Mouse (Mus musculus) left cerebral cortex, postnatal 4 days (tissue): Measurements from ENCODE around the gene Efnb2. TPM values are rescaled to one million over a fixed set of nuclear protein-coding genes. Genes with fewer than 3 reads are reported as not detected.

Experiments
- DNase-seq: peaks from one replicate; pipeline ENCODE4 v3.0.0-alpha.2; 2022
- intact Hi-C: fragments of 180-260 bp; cut with DNase I; formaldehyde crosslinking; loops from one replicate; pipeline ENCODE4 v1.15.1; 2025
- microRNA-seq: library from miRNA; unstranded; fragments of <30 nt; microRNA quantifications from one replicate; pipeline ENCODE4 v1.2.0, GENCODE M21; 2022
- total RNA-seq, 2 experiments: library from RNA; stranded (reverse); gene quantifications; 2 replicates each; pipeline ENCODE4 v1.2.3; 2021

Gene Efnb2
- total RNA-seq, 2 experiments from 2014 or later: 151 to 153 TPM

GRCm38 (mm10) chr8:8576833-8577232 is 84.2 kb downstream of the Efnb2 start:
- intact Hi-C loops: no loop called here
- DNase-seq: no peak

GRCm38 (mm10) chr8:8576286-8576685 is 84.8 kb downstream of the Efnb2 start:
- intact Hi-C loops: no loop called here
- DNase-seq: no peak

- intact Hi-C loops: no loop called here
- DNase-seq: peak; percentile 29
Measured at GRCm38 (mm10) chr8:8574521-8575499, 86.2 kb downstream of the Efnb2 start.

GRCm38 (mm10) chr8:8572272-8572671 is 88.8 kb downstream of the Efnb2 start:
- no peak for DNase-seq
- intact Hi-C loops: no loop called here

GRCm38 (mm10) chr8:8571625-8572215 is 89.3 kb downstream of the Efnb2 start:
- intact Hi-C loops: no loop called here
- no peak for DNase-seq

GRCm38 (mm10) chr8:8569280-8569679 is 91.8 kb downstream of the Efnb2 start:
- intact Hi-C loops: no loop called here
- no peak for DNase-seq

GRCm38 (mm10) chr8:8568215-8568773 is 92.7 kb downstream of the Efnb2 start:
- DNase-seq: no peak
- intact Hi-C loops: no loop called here

Small RNAs within 50 kb of the gene (microRNA-seq; reads per million reads assigned to microRNA genes)
- 5.1 reads per million, percentile 11 among the genes with 10 or more reads in this experiment for gene Mir7654

Other genes starting within 250 kb of the Efnb2 start
- 100 to 1,000 TPM; 124 to 126 TPM for gene Arglu1, start 29.3 kb upstream of the Efnb2 start, total RNA-seq